Mouse (Mus musculus): ENCODE results near the gene Arhgef7. TPM values are rescaled to one million over a fixed set of nuclear protein-coding genes. Genes with fewer than 3 reads are reported as not detected.

Arhgef7 gene
- 10 to 100 TPM; 36.6 to 38.3 TPM for total RNA-seq (2021)
- long read RNA-seq, experiment 1, full-length matches to known transcripts: 8 of 11 reads
- long read RNA-seq, experiment 1, partial matches to known transcripts: 1 of 11 reads
- long read RNA-seq, experiment 1, other reads (novel, unspliced or antisense): 2 of 11 reads
- long read RNA-seq, experiment 2, partial matches to known transcripts: 3 of 7 reads
- long read RNA-seq, experiment 2, other reads (novel, unspliced or antisense): 4 of 7 reads

DNA sequence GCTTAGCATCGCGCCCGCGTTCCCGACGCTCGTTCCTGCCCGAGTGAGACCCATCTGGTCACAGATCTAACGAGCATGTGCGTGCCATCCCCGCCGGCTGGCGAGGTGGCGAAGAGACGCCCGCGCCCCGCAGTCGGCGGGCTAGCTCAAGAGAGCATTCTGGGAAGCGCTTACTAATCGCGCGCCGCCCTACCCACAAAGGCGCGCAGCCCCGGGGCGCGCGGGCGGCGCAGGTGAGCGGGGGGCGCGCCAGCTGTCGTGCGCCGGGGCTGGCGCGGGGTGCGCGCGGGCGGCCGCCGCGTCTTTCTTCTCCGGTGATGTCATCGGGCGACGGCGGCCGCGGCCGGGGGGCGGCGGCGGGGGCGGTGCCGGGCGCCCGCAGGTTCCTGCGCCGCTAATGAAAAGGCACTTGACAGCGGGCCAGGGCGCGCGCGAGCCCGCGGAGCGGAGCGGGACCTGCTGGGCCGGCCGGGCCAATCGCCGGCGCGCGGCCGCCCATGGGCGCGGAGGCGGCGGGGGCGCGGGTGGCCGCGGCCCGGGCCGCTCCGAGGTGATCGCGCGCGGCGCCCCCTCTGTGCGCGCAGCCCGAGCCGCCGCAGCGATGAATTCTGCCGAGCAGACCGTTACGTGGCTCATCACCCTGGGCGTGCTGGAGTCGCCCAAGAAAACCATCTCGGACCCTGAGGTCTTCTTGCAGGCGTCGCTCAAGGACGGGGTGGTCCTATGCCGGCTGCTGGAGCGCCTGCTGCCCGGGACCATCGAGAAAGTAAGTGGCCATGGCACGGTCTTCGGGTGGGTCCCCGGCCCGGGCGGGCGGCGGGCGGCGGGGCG, at the start of gene Arhgef7:
Arhgef7 (plus strand) TSS at position 71 of the 831 bp plus-strand sequence.
- DNase-seq (ENCODE audit: low spot score in 2 of 2): peak; percentile 14 to 26

DNA sequence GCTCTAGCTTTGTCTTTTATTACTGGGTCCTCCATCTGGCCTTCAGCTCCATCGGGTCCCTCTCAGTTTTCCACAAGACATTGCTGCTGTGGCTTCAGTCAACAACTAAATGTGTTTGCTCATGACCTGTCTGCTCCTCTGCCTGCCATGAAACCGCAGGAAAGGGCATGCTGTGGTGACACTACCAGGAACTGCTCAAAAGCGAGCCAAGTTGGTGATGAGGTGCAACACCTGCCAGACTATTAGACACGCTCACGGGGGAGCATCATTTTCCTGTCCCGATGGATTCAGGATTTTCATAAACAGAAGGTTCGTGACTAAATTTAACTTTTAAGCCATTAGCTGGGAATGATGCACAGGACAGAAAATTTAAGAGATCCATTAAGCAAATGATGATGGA, 43.0 kb upstream of the Arhgef7 start:
- no peak for DNase-seq (ENCODE audit: low spot score in 2 of 2)

DNA sequence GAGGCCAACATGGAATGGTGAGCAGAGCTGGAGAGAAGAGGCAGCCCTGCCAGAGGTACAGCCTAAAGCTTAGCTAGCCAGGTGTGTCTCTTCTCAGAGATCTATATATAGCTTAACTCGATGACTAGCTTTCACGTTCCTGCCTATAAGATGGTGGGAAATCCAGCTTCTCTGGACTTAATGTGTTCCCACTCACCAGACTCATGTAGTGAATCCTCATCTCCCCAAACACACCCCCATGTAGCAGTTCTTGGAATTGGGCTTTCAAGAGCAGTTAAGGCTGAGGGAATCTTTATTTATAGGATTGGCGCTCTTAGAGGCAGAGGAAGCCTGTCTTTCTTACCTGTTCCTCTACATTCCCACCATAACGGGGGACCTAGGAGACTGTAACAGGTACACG, 40.3 kb upstream of the Arhgef7 start:
- no peak for DNase-seq (ENCODE audit: low spot score in 2 of 2)

GRCm38 (mm10) chr8:11689945-11690344, 37.6 kb upstream of the Arhgef7 start:
- no peak for DNase-seq (ENCODE audit: low spot score in 2 of 2)

DNA sequence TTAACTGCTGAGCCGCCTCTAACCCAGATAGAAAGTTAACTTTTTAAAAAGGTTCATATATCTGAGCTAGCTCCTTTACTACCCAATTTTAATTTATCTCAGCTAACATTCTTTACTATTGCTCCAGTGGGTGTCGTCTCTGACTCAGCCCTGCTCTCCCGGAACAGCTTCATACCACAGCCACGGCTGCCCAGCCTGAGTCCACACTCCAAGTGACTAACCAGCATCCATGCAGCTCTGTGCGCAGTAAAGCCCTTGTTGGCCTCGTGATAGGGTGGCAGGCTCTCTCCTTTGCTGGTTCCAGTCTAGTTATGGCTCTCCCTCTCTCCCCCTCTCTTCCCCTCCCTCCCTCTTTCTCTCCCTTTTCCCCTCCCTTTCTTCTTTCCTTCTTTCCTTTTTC, 36.2 kb upstream of the Arhgef7 start:
- DNase-seq (ENCODE audit: low spot score in 2 of 2): no peak

- DNase-seq (ENCODE audit: low spot score in 2 of 2): no peak
Observed at GRCm38 (mm10) chr8:11691761-11692160, 35.8 kb upstream of the Arhgef7 start.

GRCm38 (mm10) chr8:11692455-11692854, 35.1 kb upstream of the Arhgef7 start:
- no peak for DNase-seq (ENCODE audit: low spot score in 2 of 2)

- DNase-seq (ENCODE audit: low spot score in 2 of 2): no peak
Observed at GRCm38 (mm10) chr8:11693972-11694371, 33.5 kb upstream of the Arhgef7 start.

DNA sequence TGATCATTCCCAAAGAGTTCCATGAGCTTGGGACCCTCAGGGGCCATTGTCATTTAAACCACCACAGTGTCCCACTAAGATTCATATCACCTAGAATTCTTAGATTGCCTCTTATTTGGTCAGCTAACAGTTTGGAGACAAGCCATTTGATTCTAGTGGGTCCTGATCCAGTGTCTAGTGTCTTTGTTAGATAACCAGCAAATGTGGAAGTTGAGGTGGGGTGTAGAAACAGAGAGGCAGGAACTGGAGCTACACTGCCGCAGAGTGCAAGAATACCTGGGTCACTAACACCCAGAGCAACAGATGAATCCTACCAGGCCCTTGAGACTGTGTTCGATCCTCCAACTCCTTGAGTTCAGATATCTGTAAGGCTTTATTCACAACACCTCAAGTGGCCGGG, 31.3 kb upstream of the Arhgef7 start:
- DNase-seq (ENCODE audit: low spot score in 2 of 2): no peak

DNA sequence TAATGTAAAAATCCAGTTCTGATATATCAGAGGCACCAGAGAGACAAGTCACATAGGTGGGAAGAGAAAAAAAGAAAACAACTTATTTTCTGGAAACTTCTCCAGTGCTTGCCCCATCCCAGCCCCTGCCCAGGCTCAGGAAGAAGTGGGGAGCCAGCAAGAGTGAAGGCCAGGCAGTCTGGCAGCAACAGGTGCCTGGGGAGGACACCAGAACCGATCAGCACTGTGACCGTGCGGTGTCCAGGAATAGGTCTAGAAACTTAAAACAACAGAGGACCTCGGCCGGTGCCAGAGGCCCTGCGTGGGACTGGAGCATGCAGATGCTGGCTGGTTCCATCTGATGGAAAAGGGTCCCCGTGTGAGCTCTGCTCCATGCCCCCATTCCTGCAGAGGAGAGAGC, 30.1 kb upstream of the Arhgef7 start:
- DNase-seq (ENCODE audit: low spot score in 2 of 2): no peak

GRCm38 (mm10) chr8:11699442-11700001, 28.0 kb upstream of the Arhgef7 start:
- DNase-seq (ENCODE audit: low spot score in 2 of 2): no peak

- peak; percentile 77 to 78 for DNase-seq (ENCODE audit: low spot score in 2 of 2)
Observed at GRCm38 (mm10) chr8:11700060-11701032, 27.2 kb upstream of the Arhgef7 start.

GRCm38 (mm10) chr8:11701033-11701362, 26.5 kb upstream of the Arhgef7 start, which contains the start of gene 1700016D06Rik:
TSS of gene 1700016D06Rik (minus strand) at chr8:11701063.
- DNase-seq (ENCODE audit: low spot score in 2 of 2): no peak

DNA sequence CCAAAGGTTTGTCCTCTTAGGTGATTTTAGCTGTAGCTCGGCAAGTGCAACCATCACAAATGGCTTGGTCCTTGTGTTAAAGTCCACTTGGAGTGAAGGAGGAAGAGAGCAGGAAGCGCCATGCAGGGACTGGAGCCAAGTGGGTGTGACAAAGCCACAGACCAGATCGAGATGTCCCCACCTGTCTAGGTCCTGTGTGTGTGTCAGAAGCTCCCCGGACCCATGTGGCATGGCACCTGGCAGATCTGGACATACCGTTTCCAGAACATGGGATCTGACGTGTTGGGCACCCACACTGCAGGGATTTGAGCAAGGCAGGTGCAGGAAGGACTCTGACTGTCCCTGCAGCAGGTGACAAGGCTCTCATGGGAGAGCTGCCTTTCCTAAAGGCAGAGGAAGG, 26.1 kb upstream of the Arhgef7 start:
- no peak for DNase-seq (ENCODE audit: low spot score in 2 of 2)

GRCm38 (mm10) chr8:11703789-11704188, 23.7 kb upstream of the Arhgef7 start:
- DNase-seq (ENCODE audit: low spot score in 2 of 2): no peak

DNA sequence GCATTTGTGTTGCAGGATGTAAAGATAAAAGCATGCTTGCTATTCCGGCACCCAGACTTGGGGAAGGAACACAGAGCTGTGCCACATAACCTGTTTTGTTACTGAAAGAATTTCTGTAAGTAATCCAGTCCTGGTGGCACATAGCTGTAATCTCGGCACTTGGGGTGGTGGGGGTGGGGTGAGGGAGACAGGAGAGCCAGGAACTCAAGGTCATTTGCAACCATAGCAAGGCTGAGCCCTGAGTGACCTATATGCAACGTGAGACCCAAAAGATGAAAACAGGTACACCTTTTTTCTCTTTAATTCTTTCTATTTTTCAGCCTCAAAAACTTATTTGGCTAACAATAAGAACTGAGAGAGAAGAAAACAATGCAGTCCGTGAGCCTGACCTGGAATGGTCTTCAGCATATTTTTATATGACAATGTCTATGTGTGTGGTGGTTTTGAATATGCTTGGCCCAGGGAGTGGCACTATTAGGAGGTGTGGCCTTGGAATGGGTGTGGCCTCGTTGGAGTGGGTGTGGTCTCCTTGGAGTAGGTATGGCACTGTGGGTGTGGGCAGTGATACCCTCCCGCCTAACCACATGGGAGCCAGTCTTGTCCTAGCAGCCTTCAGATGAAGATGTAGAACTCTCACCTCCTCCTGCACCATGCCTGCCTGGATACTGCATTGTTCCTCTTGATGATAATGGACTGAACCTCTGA, 22.7 kb upstream of the Arhgef7 start:
- no peak for DNase-seq (ENCODE audit: low spot score in 2 of 2)

DNA sequence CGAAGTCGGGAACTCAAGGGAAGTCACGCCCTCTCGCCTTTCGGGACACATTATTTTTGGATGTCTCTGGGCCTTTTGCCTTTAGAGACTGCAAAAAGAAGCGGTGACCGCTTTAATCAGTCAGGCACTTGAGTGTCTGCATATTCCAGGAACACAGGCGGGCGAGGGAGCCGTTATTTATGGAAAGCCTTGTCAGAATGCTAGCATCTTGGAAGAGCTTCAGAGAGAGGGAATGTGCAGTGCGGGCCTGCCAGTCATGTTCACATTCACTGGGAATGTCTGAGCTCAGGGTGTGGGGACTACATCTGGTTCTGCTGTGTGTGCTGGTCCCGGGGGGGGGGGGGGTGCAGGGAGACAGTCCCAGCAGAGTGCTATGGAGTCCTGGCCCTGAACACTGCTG, 21.7 kb upstream of the Arhgef7 start:
- DNase-seq (ENCODE audit: low spot score in 2 of 2): no peak

DNA sequence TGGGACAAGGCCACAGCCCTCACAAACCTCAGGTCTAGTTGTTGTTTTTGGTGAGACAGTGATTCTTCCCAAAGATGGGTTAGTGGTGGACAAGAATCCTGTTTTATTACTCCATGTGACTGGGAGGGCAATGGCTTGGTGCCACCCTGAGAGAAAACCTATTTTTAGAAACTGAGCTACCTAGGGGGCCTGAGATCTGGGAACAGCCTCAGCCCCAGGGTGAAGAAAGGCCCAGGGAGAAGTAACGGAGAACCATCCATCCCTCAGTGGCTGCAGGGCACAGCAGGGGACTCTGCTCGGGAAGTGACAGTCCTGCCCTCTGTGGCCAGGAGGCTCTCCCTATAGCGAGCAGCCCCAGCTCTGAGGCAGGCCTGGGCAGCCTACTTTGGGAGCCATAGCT, 19.8 kb upstream of the Arhgef7 start:
- DNase-seq (ENCODE audit: low spot score in 2 of 2): no peak

DNA sequence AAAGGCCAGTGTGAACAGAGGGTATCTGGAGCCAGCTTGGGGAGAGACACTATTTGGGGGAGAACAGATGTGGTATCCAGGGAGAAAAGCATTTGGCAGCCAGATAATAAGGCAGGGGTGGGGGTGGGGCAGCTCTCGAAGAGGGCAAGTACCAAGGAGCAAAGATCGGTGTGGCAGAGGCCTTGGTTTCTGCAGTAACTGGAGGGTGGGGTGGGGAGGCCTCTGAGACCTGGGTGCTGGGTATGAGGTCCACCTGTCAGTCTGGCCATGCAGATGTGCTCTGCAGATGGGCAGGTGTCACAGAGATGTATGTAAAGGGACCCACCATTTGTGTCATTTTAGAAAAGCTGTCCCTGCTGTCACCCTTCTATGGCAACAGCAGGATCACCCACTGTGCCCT, 18.7 kb upstream of the Arhgef7 start:
- no peak for DNase-seq (ENCODE audit: low spot score in 2 of 2)

DNA sequence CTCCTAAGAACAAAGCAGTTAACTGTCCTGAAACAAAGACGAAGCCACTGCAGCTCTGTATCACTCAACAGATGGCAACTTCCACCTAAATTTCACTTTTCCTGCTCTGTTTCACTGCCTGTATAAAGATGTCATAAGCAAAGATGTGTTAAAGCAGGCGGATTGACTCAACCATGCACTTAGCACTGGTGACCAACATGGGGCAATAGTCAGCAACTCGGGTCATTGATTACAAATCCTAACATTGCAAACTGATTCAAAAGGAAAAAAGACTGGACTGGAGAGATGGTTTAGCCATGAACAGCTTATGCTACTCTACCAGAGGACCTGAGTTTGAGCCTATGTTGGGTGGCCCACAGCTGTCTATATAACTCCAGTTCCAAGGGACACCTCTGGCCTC, 18.0 kb upstream of the Arhgef7 start:
- DNase-seq (ENCODE audit: low spot score in 2 of 2): no peak

- no peak for DNase-seq (ENCODE audit: low spot score in 2 of 2)
Observed at GRCm38 (mm10) chr8:11710415-11710814, 17.1 kb upstream of the Arhgef7 start.
